Mouse (Mus musculus): ENCODE data around the gene Klk14. TPM values are rescaled to one million over a fixed set of nuclear protein-coding genes. Genes with fewer than 3 reads are reported as not detected.

Gene Klk14
- polyA plus RNA-seq, 2 experiments, result 0.14 TPM; not detected in 1

- TF ChIP-seq POLR2A (IDR thresholded peaks at IDR 0.05; ENCODE audit: borderline replicate concordance, extremely low read depth, insufficient read depth, insufficient read length), result no peak
- 10% methylated on average over 19 of the region's 19 CpGs for WGBS
- no peaks in the 10 kb centered on the region for H3K27me3 ChIP-seq (ENCODE audit: control insufficient read depth, insufficient read depth, low read length)
- no peaks in the 10 kb centered on the region for H3K9me3 ChIP-seq (ENCODE audit: control insufficient read depth, low read length)
- DNase-seq (ENCODE audit: low spot score) (no peak), ATAC-seq (ENCODE audit: low FRiP score, low read depth) (no peak)
- no peak overlapping the region for H3K4me3 ChIP-seq (replicated peaks; ENCODE audit: low read length)
- no peaks in the 10 kb centered on the region for H3K4me1 ChIP-seq (ENCODE audit: control insufficient read depth, insufficient read depth, low read length)
- no peak overlapping the region for H3K4me2 ChIP-seq (replicated peaks; ENCODE audit: low read depth, low read length, severe bottlenecking)
- no peak overlapping the region for H3K9ac ChIP-seq (ENCODE audit: low read depth, low read length, severe bottlenecking)
- no peak overlapping the region for H3K27ac ChIP-seq (replicated peaks; ENCODE audit: low read depth, low read length)
- H3K36me3 ChIP-seq (ENCODE audit: control insufficient read depth, insufficient read depth, low read length), result no peaks in the 10 kb centered on the region
These were observed 23.6 kb downstream of the Klk14 start for GRCm38 (mm10) chr7:43713741-43714351.

Other genes starting within 250 kb of the Klk14 start
- gene Cldnd2, start 249.6 kb upstream of the Klk14 start, polyA plus RNA-seq (2012; rRNA removed), result not detected in 2 replicates
- gene Cldnd2, start 249.6 kb upstream of the Klk14 start, polyA plus RNA-seq (2014; fragmentation: Nextera tagmentation; extraction: Ambion mirVana), result not detected in 2 replicates
- 93.3 and 153 TPM in 2 replicates for gene Etfb, start 246.3 kb upstream of the Klk14 start, polyA plus RNA-seq (2012; rRNA removed)
- gene Etfb, start 246.3 kb upstream of the Klk14 start, polyA plus RNA-seq (2014; fragmentation: Nextera tagmentation; extraction: Ambion mirVana), result 280 and 301 TPM in 2 replicates
- 1.0 and 3.2 TPM in 2 replicates for gene Gm45233, start 246.3 kb upstream of the Klk14 start, polyA plus RNA-seq (2012; rRNA removed)
- gene Gm45233, start 246.3 kb upstream of the Klk14 start, polyA plus RNA-seq (2014; fragmentation: Nextera tagmentation; extraction: Ambion mirVana), result 0.26 and 0.63 TPM in 2 replicates
- gene Vsig10l, start 227.3 kb upstream of the Klk14 start, polyA plus RNA-seq (2012; rRNA removed), result 6.6 and 8.4 TPM in 2 replicates
- 4.0 and 5.0 TPM in 2 replicates for gene Vsig10l, start 227.3 kb upstream of the Klk14 start, polyA plus RNA-seq (2014; fragmentation: Nextera tagmentation; extraction: Ambion mirVana)
- 25.1 and 34.7 TPM in 2 replicates for gene Iglon5, start 200.3 kb upstream of the Klk14 start, polyA plus RNA-seq (2012; rRNA removed)
- gene Iglon5, start 200.3 kb upstream of the Klk14 start, polyA plus RNA-seq (2014; fragmentation: Nextera tagmentation; extraction: Ambion mirVana), result 1.1 and 1.2 TPM in 2 replicates
- gene 4931406B18Rik, start 184.5 kb upstream of the Klk14 start, polyA plus RNA-seq (2012; rRNA removed), result not detected in 2 replicates
- gene 4931406B18Rik, start 184.5 kb upstream of the Klk14 start, polyA plus RNA-seq (2014; fragmentation: Nextera tagmentation; extraction: Ambion mirVana), result not detected in 2 replicates
- gene Cd33, start 146.0 kb upstream of the Klk14 start, polyA plus RNA-seq (2012; rRNA removed), result 2.4 and 3.0 TPM in 2 replicates
- gene Cd33, start 146.0 kb upstream of the Klk14 start, polyA plus RNA-seq (2014; fragmentation: Nextera tagmentation; extraction: Ambion mirVana), result 2.9 and 3.1 TPM in 2 replicates
- gene Zfp658, start 128.2 kb upstream of the Klk14 start, polyA plus RNA-seq (2012; rRNA removed), result 4.9 and 5.7 TPM in 2 replicates
- 3.6 and 3.8 TPM in 2 replicates for gene Zfp658, start 128.2 kb upstream of the Klk14 start, polyA plus RNA-seq (2014; fragmentation: Nextera tagmentation; extraction: Ambion mirVana)
- 5.8 and 6.7 TPM in 2 replicates for gene Zfp719, start 110.8 kb upstream of the Klk14 start, polyA plus RNA-seq (2012; rRNA removed)
- gene Zfp719, start 110.8 kb upstream of the Klk14 start, polyA plus RNA-seq (2014; fragmentation: Nextera tagmentation; extraction: Ambion mirVana), result 13.1 and 16.0 TPM in 2 replicates
- 0.04 and 0.11 TPM in 2 replicates for gene Zfp819, start 83.2 kb upstream of the Klk14 start, polyA plus RNA-seq (2012; rRNA removed)
- 0.19 TPM in 1 of 2 replicates, not detected in the other for gene Zfp819, start 83.2 kb upstream of the Klk14 start, polyA plus RNA-seq (2014; fragmentation: Nextera tagmentation; extraction: Ambion mirVana)
- not detected in 2 replicates for gene Ceacam18, start 55.7 kb upstream of the Klk14 start, polyA plus RNA-seq (2012; rRNA removed)
- gene Ceacam18, start 55.7 kb upstream of the Klk14 start, polyA plus RNA-seq (2014; fragmentation: Nextera tagmentation; extraction: Ambion mirVana), result not detected in 2 replicates
- 0.65 and 1.1 TPM in 2 replicates for gene Siglece, start 30.3 kb upstream of the Klk14 start, polyA plus RNA-seq (2012; rRNA removed)
- 0.55 and 1.1 TPM in 2 replicates for gene Siglece, start 30.3 kb upstream of the Klk14 start, polyA plus RNA-seq (2014; fragmentation: Nextera tagmentation; extraction: Ambion mirVana)
- gene Ctu1, start 18.4 kb upstream of the Klk14 start, polyA plus RNA-seq (2012; rRNA removed), result 13.4 and 15.8 TPM in 2 replicates
- 11.2 and 12.0 TPM in 2 replicates for gene Ctu1, start 18.4 kb upstream of the Klk14 start, polyA plus RNA-seq (2014; fragmentation: Nextera tagmentation; extraction: Ambion mirVana)
- gene Klk13, start 22.1 kb downstream of the Klk14 start, polyA plus RNA-seq (2012; rRNA removed), result 1.7 and 1.8 TPM in 2 replicates
- gene Klk13, start 22.1 kb downstream of the Klk14 start, polyA plus RNA-seq (2014; fragmentation: Nextera tagmentation; extraction: Ambion mirVana), result 2.9 and 3.7 TPM in 2 replicates
- gene Klk12, start 78.5 kb downstream of the Klk14 start, polyA plus RNA-seq (2012; rRNA removed), result not detected in 2 replicates
- gene Klk12, start 78.5 kb downstream of the Klk14 start, polyA plus RNA-seq (2014; fragmentation: Nextera tagmentation; extraction: Ambion mirVana), result not detected in 2 replicates
- gene Klk11, start 84.2 kb downstream of the Klk14 start, polyA plus RNA-seq (2012; rRNA removed), result 3.5 and 3.8 TPM in 2 replicates
- 1.6 and 3.4 TPM in 2 replicates for gene Klk11, start 84.2 kb downstream of the Klk14 start, polyA plus RNA-seq (2014; fragmentation: Nextera tagmentation; extraction: Ambion mirVana)
- 6.8 and 7.4 TPM in 2 replicates for gene Klk10, start 90.6 kb downstream of the Klk14 start, polyA plus RNA-seq (2012; rRNA removed)
- 7.5 and 7.8 TPM in 2 replicates for gene Klk10, start 90.6 kb downstream of the Klk14 start, polyA plus RNA-seq (2014; fragmentation: Nextera tagmentation; extraction: Ambion mirVana)
- gene Klk9, start 101.5 kb downstream of the Klk14 start, polyA plus RNA-seq (2012; rRNA removed), result 0.14 and 0.21 TPM in 2 replicates
- 0.21 and 0.53 TPM in 2 replicates for gene Klk9, start 101.5 kb downstream of the Klk14 start, polyA plus RNA-seq (2014; fragmentation: Nextera tagmentation; extraction: Ambion mirVana)
- 12.6 and 18.4 TPM in 2 replicates for gene Klk8, start 107.2 kb downstream of the Klk14 start, polyA plus RNA-seq (2012; rRNA removed)
- 30.5 and 34.7 TPM in 2 replicates for gene Klk8, start 107.2 kb downstream of the Klk14 start, polyA plus RNA-seq (2014; fragmentation: Nextera tagmentation; extraction: Ambion mirVana)
- 0.14 and 0.21 TPM in 2 replicates for gene Klk7, start 120.9 kb downstream of the Klk14 start, polyA plus RNA-seq (2012; rRNA removed)
- gene Klk7, start 120.9 kb downstream of the Klk14 start, polyA plus RNA-seq (2014; fragmentation: Nextera tagmentation; extraction: Ambion mirVana), result 0.12 TPM in 1 of 2 replicates, not detected in the other
- gene Klk6, start 134.1 kb downstream of the Klk14 start, polyA plus RNA-seq (2012; rRNA removed), result 0.08 TPM in 1 of 2 replicates, not detected in the other
- not detected in 2 replicates for gene Klk6, start 134.1 kb downstream of the Klk14 start, polyA plus RNA-seq (2014; fragmentation: Nextera tagmentation; extraction: Ambion mirVana)
- gene Klk5, start 151.6 kb downstream of the Klk14 start, polyA plus RNA-seq (2012; rRNA removed), result 0.40 and 0.55 TPM in 2 replicates
- 0.80 and 2.7 TPM in 2 replicates for gene Klk5, start 151.6 kb downstream of the Klk14 start, polyA plus RNA-seq (2014; fragmentation: Nextera tagmentation; extraction: Ambion mirVana)
- gene Klk4, start 190.7 kb downstream of the Klk14 start, polyA plus RNA-seq (2012; rRNA removed), result 0.09 and 0.12 TPM in 2 replicates
- not detected in 2 replicates for gene Klk4, start 190.7 kb downstream of the Klk14 start, polyA plus RNA-seq (2014; fragmentation: Nextera tagmentation; extraction: Ambion mirVana)
- not detected in 2 replicates for gene Klk15, start 243.3 kb downstream of the Klk14 start, polyA plus RNA-seq (2012; rRNA removed)
- not detected in 2 replicates for gene Klk15, start 243.3 kb downstream of the Klk14 start, polyA plus RNA-seq (2014; fragmentation: Nextera tagmentation; extraction: Ambion mirVana)